Mouse (Mus musculus) megakaryocyte, embryonic 14.5 days (primary cell): ENCODE data around the gene Sycp2.

Source experiments
- FLI1 ChIP-seq: IDR thresholded peaks from 2 replicates; pipeline ENCODE4 v1.6.1; 2012; ENCODE audit warnings: low read length, inconsistent platforms, mixed read lengths
- GATA1 ChIP-seq: IDR thresholded peaks from 3 replicates; pipeline ENCODE4 v1.6.1; 2012; ENCODE audit warnings: mixed read lengths, low read length, inconsistent platforms, borderline replicate concordance

DNA sequence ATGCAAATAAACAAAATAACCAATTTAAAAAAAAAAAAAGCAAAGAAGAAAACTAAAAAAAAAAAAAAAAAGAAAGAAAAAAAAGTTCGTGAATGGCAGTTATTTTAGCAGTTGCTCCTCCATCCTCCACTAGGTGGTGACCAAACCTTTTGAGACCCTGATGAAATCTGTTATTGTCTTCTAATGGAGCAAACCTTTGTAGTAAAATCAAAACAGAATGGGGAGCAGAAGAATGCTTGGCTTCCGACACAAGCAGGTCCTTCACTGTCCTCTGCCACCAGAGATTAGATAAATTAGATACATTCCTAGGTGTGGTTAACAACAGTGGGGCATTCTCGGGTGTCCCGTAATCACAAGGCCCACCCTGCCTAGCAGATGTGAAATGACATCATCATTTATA lies 18.7 kb upstream of the Sycp2 start:
- TF ChIP-seq GATA1 (no peak), FLI1 (no peak)
